Mouse (Mus musculus) bone marrow macrophage, adult 2 months (primary cell): ENCODE results near the gene Sorcs3.

Experiments
- CTCF ChIP-seq: IDR thresholded peaks from 2 replicates; pipeline ENCODE4 v1.5.1; 2012; ENCODE audit warnings: low read depth, mild to moderate bottlenecking, low read length, moderate library complexity
- POLR2A ChIP-seq: IDR thresholded peaks from 2 replicates; pipeline ENCODE4 v1.6.1; 2012; ENCODE audit warnings: mild to moderate bottlenecking, low read depth, low read length, borderline replicate concordance

- TF ChIP-seq POLR2A (no peak), CTCF (no peak)
Measured at GRCm38 (mm10) chr19:48467471-48467870, 261.6 kb downstream of the Sorcs3 start.
